Mouse (Mus musculus): ENCODE results near the gene Rnd1. TPM values are rescaled to one million over a fixed set of nuclear protein-coding genes. Genes with fewer than 3 reads are reported as not detected.
A peak's percentile ranks its signal among the peaks of the same experiment; 100 is the strongest.

The Rnd1 gene
- polyA plus RNA-seq, 1 experiment = 1.1 TPM

- Histone ChIP-seq H3K4me3 (ENCODE audit: insufficient read depth, low read length) (no peak overlapping the region), H3K4me1 (ENCODE audit: control insufficient read depth, insufficient read depth, low read length) (peaks cover 10% of the 10 kb centered on the region), H3K27ac (ENCODE audit: insufficient read depth, low read depth, low read length) (no peak overlapping the region)
- no peak for TF ChIP-seq CTCF (IDR thresholded peaks at IDR 0.05; ENCODE audit: low read depth, low read length)
These were observed 13.0 kb downstream of the Rnd1 start for GRCm38 (mm10) chr15:98664042-98664907.

- Histone ChIP-seq H3K4me1 (ENCODE audit: control insufficient read depth, insufficient read depth, low read length) (peaks cover 10% of the 10 kb centered on the region), H3K27ac (ENCODE audit: insufficient read depth, low read depth, low read length) (peak within 1 kb of the TSS; percentile 88), H3K4me3 (ENCODE audit: insufficient read depth, low read length) (peak within 1 kb of the TSS; percentile 88)
- TF ChIP-seq CTCF (IDR thresholded peaks at IDR 0.05; ENCODE audit: low read depth, low read length) (no peak), POLR2A (IDR thresholded peaks at IDR 0.05; ENCODE audit: borderline replicate concordance, low read depth, low read length) (0 out of 2 replicates have a peak, but pooled peaks have one; percentile 61)
These were observed 14.4 kb downstream of the Rnd1 start, which contains the start of gene Ddx23 for GRCm38 (mm10) chr15:98662567-98663545. Gene Ddx23 (minus strand): TSS chr15:98662894.

GRCm38 (mm10) chr15:98662198-98662566 lies 15.1 kb downstream of the Rnd1 start:
- Histone ChIP-seq H3K4me1 (ENCODE audit: control insufficient read depth, insufficient read depth, low read length) (peaks cover 10% of the 10 kb centered on the region), H3K4me3 (ENCODE audit: insufficient read depth, low read length) (peak overlapping the region; percentile 88), H3K27ac (ENCODE audit: insufficient read depth, low read depth, low read length) (peak overlapping the region; percentile 88)
- TF ChIP-seq POLR2A (IDR thresholded peaks at IDR 0.05; ENCODE audit: borderline replicate concordance, low read depth, low read length) (no peak), CTCF (IDR thresholded peaks at IDR 0.05; ENCODE audit: low read depth, low read length) (no peak)

- no peak overlapping the region for H3K27ac ChIP-seq (ENCODE audit: insufficient read depth, low read depth, low read length)
- peaks cover 5% of the 10 kb centered on the region for H3K4me1 ChIP-seq (ENCODE audit: control insufficient read depth, insufficient read depth, low read length)
- H3K4me3 ChIP-seq (ENCODE audit: insufficient read depth, low read length) = no peak overlapping the region
- TF ChIP-seq CTCF (IDR thresholded peaks at IDR 0.05; ENCODE audit: low read depth, low read length) (no peak), POLR2A (IDR thresholded peaks at IDR 0.05; ENCODE audit: borderline replicate concordance, low read depth, low read length) (no peak)
These were observed 20.1 kb downstream of the Rnd1 start for GRCm38 (mm10) chr15:98656982-98657751.

GRCm38 (mm10) chr15:98652174-98652573 lies 25.1 kb downstream of the Rnd1 start:
- H3K4me1 ChIP-seq (ENCODE audit: control insufficient read depth, insufficient read depth, low read length) = no peaks in the 10 kb centered on the region
- no peak for TF ChIP-seq CTCF (IDR thresholded peaks at IDR 0.05; ENCODE audit: low read depth, low read length)
- no peak for TF ChIP-seq POLR2A (IDR thresholded peaks at IDR 0.05; ENCODE audit: borderline replicate concordance, low read depth, low read length)
- H3K4me3 ChIP-seq (ENCODE audit: insufficient read depth, low read length) = no peak overlapping the region
- no peak overlapping the region for H3K27ac ChIP-seq (ENCODE audit: insufficient read depth, low read depth, low read length)

GRCm38 (mm10) chr15:98651431-98651830 lies 25.8 kb downstream of the Rnd1 start:
- TF ChIP-seq CTCF (IDR thresholded peaks at IDR 0.05; ENCODE audit: low read depth, low read length) = no peak
- no peak for TF ChIP-seq POLR2A (IDR thresholded peaks at IDR 0.05; ENCODE audit: borderline replicate concordance, low read depth, low read length)
- H3K4me1 ChIP-seq (ENCODE audit: control insufficient read depth, insufficient read depth, low read length) = no peaks in the 10 kb centered on the region
- H3K27ac ChIP-seq (ENCODE audit: insufficient read depth, low read depth, low read length) = no peak overlapping the region
- H3K4me3 ChIP-seq (ENCODE audit: insufficient read depth, low read length) = no peak overlapping the region

GRCm38 (mm10) chr15:98648071-98648470 lies 29.2 kb downstream of the Rnd1 start:
- TF ChIP-seq CTCF (IDR thresholded peaks at IDR 0.05; ENCODE audit: low read depth, low read length) (no peak), POLR2A (IDR thresholded peaks at IDR 0.05; ENCODE audit: borderline replicate concordance, low read depth, low read length) (no peak)
- H3K4me1 ChIP-seq (ENCODE audit: control insufficient read depth, insufficient read depth, low read length) = no peaks in the 10 kb centered on the region
- no peak overlapping the region for H3K27ac ChIP-seq (ENCODE audit: insufficient read depth, low read depth, low read length)
- H3K4me3 ChIP-seq (ENCODE audit: insufficient read depth, low read length) = no peak overlapping the region

- H3K27ac ChIP-seq (ENCODE audit: insufficient read depth, low read depth, low read length) = no peak overlapping the region
- no peaks in the 10 kb centered on the region for H3K4me1 ChIP-seq (ENCODE audit: control insufficient read depth, insufficient read depth, low read length)
- H3K4me3 ChIP-seq (ENCODE audit: insufficient read depth, low read length) = no peak overlapping the region
- TF ChIP-seq CTCF (IDR thresholded peaks at IDR 0.05; ENCODE audit: low read depth, low read length) (no peak), POLR2A (IDR thresholded peaks at IDR 0.05; ENCODE audit: borderline replicate concordance, low read depth, low read length) (no peak)
These were observed 30.0 kb downstream of the Rnd1 start for GRCm38 (mm10) chr15:98647308-98647707.

- no peak for TF ChIP-seq CTCF (IDR thresholded peaks at IDR 0.05; ENCODE audit: low read depth, low read length)
- no peak for TF ChIP-seq POLR2A (IDR thresholded peaks at IDR 0.05; ENCODE audit: borderline replicate concordance, low read depth, low read length)
- no peak overlapping the region for H3K4me3 ChIP-seq (ENCODE audit: insufficient read depth, low read length)
These were observed 30.5 kb downstream of the Rnd1 start for GRCm38 (mm10) chr15:98646737-98647136.

More at GRCm38 (mm10) chr15:98646737-98647136, 30.5 kb downstream of the Rnd1 start:
- Histone ChIP-seq H3K4me1 (ENCODE audit: control insufficient read depth, insufficient read depth, low read length) (no peaks in the 10 kb centered on the region), H3K27ac (ENCODE audit: insufficient read depth, low read depth, low read length) (no peak overlapping the region)

All from bone marrow macrophage, adult 2 months (primary cell).